ENCODE assay signal across 9 mouse cellular contexts in the genomic region with DNA sequence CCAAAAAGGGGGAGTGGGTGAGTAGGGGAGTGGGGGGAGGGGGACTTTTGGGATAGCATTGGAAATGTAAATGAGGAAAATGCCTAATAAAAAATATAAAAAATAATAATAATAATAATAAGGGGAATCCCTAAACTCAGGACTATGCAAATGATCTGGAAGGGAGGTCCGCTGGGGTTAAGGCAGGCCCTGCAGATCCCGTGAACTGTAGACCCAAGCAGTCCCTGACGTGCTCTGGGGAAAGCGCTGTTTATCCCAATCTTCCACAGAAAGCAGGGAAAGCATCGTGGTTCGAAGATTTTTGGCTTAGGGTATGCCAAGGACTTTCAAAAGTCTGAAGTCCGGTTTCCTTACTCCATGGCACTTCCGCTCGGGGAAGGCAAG. TPM values are rescaled to one million over a fixed set of nuclear protein-coding genes. Genes with fewer than 3 reads are reported as not detected.
DNase-seq lines count a peak whose midpoint lies in the region; ATAC-seq and TF ChIP-seq lines count a peak whose summit lies in the region.
"Had no signal": no experiment of that assay in that cellular context is flagged by ENCODE, and none has a peak within 500 bp of the region (broad histone marks: within the 10 kb centered on the region; RNA-seq: fewer than 3 reads in every experiment).

No protein-coding gene starts in this region.

- H3K4me2 ChIP-seq in kidney, postnatal 0 days (ENCODE audit: low read length) = peak overlapping the region; percentile 65
- H3K4me2 ChIP-seq in embryonic facial prominence, embryonic 15.5 days (replicated peaks) = peak overlapping the region; percentile 69
- H3K4me2 ChIP-seq in intestine, embryonic 14.5 days (ENCODE audit: low read length) = peak overlapping the region; percentile 78
- peak overlapping the region; percentile 76 for H3K4me2 ChIP-seq in midbrain, postnatal 0 days (ENCODE audit: low read depth, low read length, poor library complexity, severe bottlenecking)

- no peak for TF ChIP-seq CTCF in kidney, postnatal 0 days (IDR thresholded peaks at IDR 0.05; ENCODE audit: low read depth)
- no peak for TF ChIP-seq CTCF in midbrain, postnatal 0 days (IDR thresholded peaks at IDR 0.05)

- H3K36me3 ChIP-seq in kidney, postnatal 0 days (ENCODE audit: insufficient read depth, low read length) = peaks cover 12% of the 10 kb centered on the region
- H3K36me3 ChIP-seq in embryonic facial prominence, embryonic 15.5 days = peaks cover 32% of the 10 kb centered on the region
- peaks cover 19% of the 10 kb centered on the region for H3K36me3 ChIP-seq in intestine, embryonic 14.5 days (ENCODE audit: control insufficient read depth, insufficient read depth, low read length)
- H3K36me3 ChIP-seq in midbrain, postnatal 0 days (ENCODE audit: insufficient read depth, low read length) = peaks cover 11% of the 10 kb centered on the region

- peak overlapping the region; percentile 55 for H3K27ac ChIP-seq in kidney, postnatal 0 days
- H3K27ac ChIP-seq in embryonic facial prominence, embryonic 15.5 days (replicated peaks) = peak overlapping the region; percentile 86
- no peak overlapping the region; the same call in 1 of the 2 replicates for H3K27ac ChIP-seq in intestine, embryonic 14.5 days (ENCODE audit: low read depth)
- H3K27ac ChIP-seq in midbrain, postnatal 0 days (ENCODE audit: low read depth, low read length) = 0 out of 2 replicates have a peak overlapping the region, but pooled peaks have one; percentile 18

- H3K4me1 ChIP-seq in kidney, postnatal 0 days (replicated peaks; ENCODE audit: insufficient read depth, low read length) = 0 out of 2 replicates have a peak, but pooled peaks cover 3% of the 10 kb centered on the region
- H3K4me1 ChIP-seq in embryonic facial prominence, embryonic 15.5 days = peaks cover 4% of the 10 kb centered on the region
- H3K4me1 ChIP-seq in intestine, embryonic 14.5 days (replicated peaks; ENCODE audit: control insufficient read depth, insufficient read depth, low read length) = no peaks in the 10 kb centered on the region
- H3K4me1 ChIP-seq in midbrain, postnatal 0 days (ENCODE audit: insufficient read depth, low read length) = no peaks in the 10 kb centered on the region

- peaks cover 15% of the 10 kb centered on the region for H3K9me3 ChIP-seq in kidney, postnatal 0 days (replicated peaks; ENCODE audit: low read length)
- H3K9me3 ChIP-seq in embryonic facial prominence, embryonic 15.5 days (replicated peaks) = peaks cover 22% of the 10 kb centered on the region
- peaks cover 28% of the 10 kb centered on the region for H3K9me3 ChIP-seq in intestine, embryonic 14.5 days (ENCODE audit: control insufficient read depth, low read length)
- H3K9me3 ChIP-seq in midbrain, postnatal 0 days (ENCODE audit: low read length) = peaks cover 20% of the 10 kb centered on the region

- no peak for ATAC-seq in kidney, postnatal 0 days (replicated peaks; ENCODE audit: low FRiP score, low read depth)
- ATAC-seq in embryonic facial prominence, embryonic 15.5 days (ENCODE audit: insufficient number of reproducible peaks, low FRiP score, low TSS enrichment, low read depth) = peak; percentile 27; the same call in 1 of the 2 replicates
- peak; percentile 70 for ATAC-seq in intestine, embryonic 14.5 days (replicated peaks; ENCODE audit: low FRiP score, low TSS enrichment, low read depth)
- ATAC-seq in midbrain, postnatal 0 days (ENCODE audit: low FRiP score) = peak; percentile 64
- ATAC-seq in activated CD4-positive, CD25-positive, alpha-beta regulatory T cell, adult 4 months = no peak

- DNase-seq in kidney, postnatal 0 days (ENCODE audit: low spot score) = no peak
- no peak for DNase-seq in kidney, postnatal 4 days
- no peak for DNase-seq in intestine, embryonic 14.5 days (ENCODE audit: low spot score)
- DNase-seq in midbrain, postnatal 0 days (ENCODE audit: low spot score) = no peak
- DNase-seq in layer of hippocampus, postnatal 14 days (ENCODE audit: low spot score in 2 of 2) = no peak
- DNase-seq in right cerebral cortex, postnatal 10 days (ENCODE audit: low spot score in 2 of 2) = no peak

- H3K9ac ChIP-seq in kidney, postnatal 0 days (ENCODE audit: low read depth, low read length) = 0 out of 2 replicates have a peak overlapping the region, but pooled peaks have one; percentile 3
- peak overlapping the region; percentile 63; the same call in 1 of the 2 replicates for H3K9ac ChIP-seq in embryonic facial prominence, embryonic 15.5 days
- 0 out of 2 replicates have a peak overlapping the region, but pooled peaks have one; percentile 25 for H3K9ac ChIP-seq in intestine, embryonic 14.5 days (ENCODE audit: low read length)
- H3K9ac ChIP-seq in midbrain, postnatal 0 days (replicated peaks; ENCODE audit: low read length, poor library complexity, severe bottlenecking) = no peak overlapping the region

- H3K4me3 ChIP-seq in kidney, postnatal 0 days (replicated peaks; ENCODE audit: low read depth, low read length) = peak overlapping the region; percentile 55
- peak overlapping the region; percentile 60 for H3K4me3 ChIP-seq in embryonic facial prominence, embryonic 15.5 days (replicated peaks)
- H3K4me3 ChIP-seq in intestine, embryonic 14.5 days (ENCODE audit: low read depth, low read length) = peak overlapping the region; percentile 55
- peak overlapping the region; percentile 75 for H3K4me3 ChIP-seq in midbrain, postnatal 0 days (ENCODE audit: low read depth, low read length)

- WGBS in kidney, postnatal 0 days = 4% methylated on average over 9 of the region's 9 CpGs
- WGBS in embryonic facial prominence, embryonic 15.5 days = 2% methylated on average over 9 of the region's 9 CpGs
- 4% methylated on average over 9 of the region's 9 CpGs for WGBS in intestine, embryonic 14.5 days
- 2% methylated on average over 9 of the region's 9 CpGs for WGBS in midbrain, postnatal 0 days

- H3K27me3 ChIP-seq in kidney, postnatal 0 days (ENCODE audit: insufficient read depth, low read length) = no peaks in the 10 kb centered on the region
- H3K27me3 ChIP-seq in embryonic facial prominence, embryonic 15.5 days = no peaks in the 10 kb centered on the region
- no peaks in the 10 kb centered on the region for H3K27me3 ChIP-seq in intestine, embryonic 14.5 days (replicated peaks; ENCODE audit: control insufficient read depth, insufficient read depth, low read length)
- no peaks in the 10 kb centered on the region for H3K27me3 ChIP-seq in midbrain, postnatal 0 days (ENCODE audit: insufficient read depth, low read length)

RNA-seq across cellular contexts. Expression of gene Zfp112, which starts 0.3 kb away (rescaled TPM):
- 4.5 and 4.6 TPM in 2 replicates for polyA plus RNA-seq in kidney, postnatal 0 days (2015; fragmentation: Nextera tagmentation; extraction: Ambion mirVana)
- 9.8 and 9.9 TPM in 2 replicates for polyA plus RNA-seq in embryonic facial prominence, embryonic 15.5 days (2015; fragmentation: Nextera tagmentation; extraction: Ambion mirVana)
- 5.5 and 7.6 TPM in 2 replicates for polyA plus RNA-seq in intestine, embryonic 14.5 days (2014; fragmentation: Nextera tagmentation; extraction: Ambion mirVana)
- 6.9 and 10.0 TPM in 2 replicates for total RNA-seq in midbrain, postnatal 0 days (2014; rRNA removed)
- polyA plus RNA-seq in midbrain, postnatal 0 days (2015; fragmentation: Nextera tagmentation; extraction: Ambion mirVana) = 4.2 and 4.3 TPM in 2 replicates
- polyA plus RNA-seq in activated CD4-positive, CD25-positive, alpha-beta regulatory T cell, adult 4 months (2017; shearing (Covaris generic)) = 1 to 10 TPM in 1 of 2 experiments, under 1 TPM in 1; 0.96 to 1.2 TPM
- 1 to 10 TPM; 8.4 to 8.6 TPM for total RNA-seq in layer of hippocampus, postnatal 14 days (2021)

RNA-seq across cellular contexts. Expression of gene Zfp235, which starts 22.2 kb away (rescaled TPM):
- polyA plus RNA-seq in kidney, postnatal 0 days (2015; fragmentation: Nextera tagmentation; extraction: Ambion mirVana) = 12.4 and 13.3 TPM in 2 replicates
- 20.7 and 21.0 TPM in 2 replicates for polyA plus RNA-seq in embryonic facial prominence, embryonic 15.5 days (2015; fragmentation: Nextera tagmentation; extraction: Ambion mirVana)
- 16.5 and 19.4 TPM in 2 replicates for polyA plus RNA-seq in intestine, embryonic 14.5 days (2014; fragmentation: Nextera tagmentation; extraction: Ambion mirVana)
- total RNA-seq in midbrain, postnatal 0 days (2014; rRNA removed) = 28.0 and 29.9 TPM in 2 replicates
- polyA plus RNA-seq in midbrain, postnatal 0 days (2015; fragmentation: Nextera tagmentation; extraction: Ambion mirVana) = 20.4 and 22.8 TPM in 2 replicates
- 10 to 100 TPM; 10.9 to 15.5 TPM for polyA plus RNA-seq in activated CD4-positive, CD25-positive, alpha-beta regulatory T cell, adult 4 months (2017; shearing (Covaris generic))
- 10 to 100 TPM; 19.0 to 19.2 TPM for total RNA-seq in layer of hippocampus, postnatal 14 days (2021)

RNA-seq across cellular contexts. Expression of gene Zfp180, which starts 30.0 kb away (rescaled TPM):
- polyA plus RNA-seq in kidney, postnatal 0 days (2015; fragmentation: Nextera tagmentation; extraction: Ambion mirVana) = 12.1 and 13.6 TPM in 2 replicates
- polyA plus RNA-seq in embryonic facial prominence, embryonic 15.5 days (2015; fragmentation: Nextera tagmentation; extraction: Ambion mirVana) = 19.4 and 20.3 TPM in 2 replicates
- 20.5 and 26.3 TPM in 2 replicates for polyA plus RNA-seq in intestine, embryonic 14.5 days (2014; fragmentation: Nextera tagmentation; extraction: Ambion mirVana)
- 32.7 and 41.2 TPM in 2 replicates for total RNA-seq in midbrain, postnatal 0 days (2014; rRNA removed)
- polyA plus RNA-seq in midbrain, postnatal 0 days (2015; fragmentation: Nextera tagmentation; extraction: Ambion mirVana) = 24.8 and 25.1 TPM in 2 replicates
- 10 to 100 TPM; 16.1 to 20.2 TPM for polyA plus RNA-seq in activated CD4-positive, CD25-positive, alpha-beta regulatory T cell, adult 4 months (2017; shearing (Covaris generic))
- total RNA-seq in layer of hippocampus, postnatal 14 days (2021) = 10 to 100 TPM; 28.8 to 30.7 TPM

RNA-seq across cellular contexts. Expression of gene Vmn1r183, which starts 58.7 kb away (rescaled TPM):
- polyA plus RNA-seq in kidney, postnatal 0 days (2015; fragmentation: Nextera tagmentation; extraction: Ambion mirVana) = not detected in 2 replicates
- 0.01 TPM in 1 of 2 replicates, not detected in the other for polyA plus RNA-seq in embryonic facial prominence, embryonic 15.5 days (2015; fragmentation: Nextera tagmentation; extraction: Ambion mirVana)
- polyA plus RNA-seq in intestine, embryonic 14.5 days (2014; fragmentation: Nextera tagmentation; extraction: Ambion mirVana) = 0.07 TPM in 1 of 2 replicates, not detected in the other
- not detected in 2 replicates for total RNA-seq in midbrain, postnatal 0 days (2014; rRNA removed)
- not detected in 2 replicates for polyA plus RNA-seq in midbrain, postnatal 0 days (2015; fragmentation: Nextera tagmentation; extraction: Ambion mirVana)
- polyA plus RNA-seq in activated CD4-positive, CD25-positive, alpha-beta regulatory T cell, adult 4 months (2017; shearing (Covaris generic)) = under 1 TPM in 1 of 2 experiments, not detected in 1; 0.26 TPM
- total RNA-seq in layer of hippocampus, postnatal 14 days (2021) = not detected
- total RNA-seq: left cerebral cortex, postnatal 14 days had no signal

Comparison
In these comparisons a context has a peak if more than half of its experiments do, and no peak if none do; other contexts are left out.
1. ATAC-seq: peak in embryonic facial prominence, embryonic 15.5 days (single experiment), intestine, embryonic 14.5 days (single experiment) and midbrain, postnatal 0 days (single experiment); none in kidney, postnatal 0 days (single experiment) and activated CD4-positive, CD25-positive, alpha-beta regulatory T cell, adult 4 months (single experiment).
2. Peak in every context shown above with its lines, with median percentiles within 50 percentile points of each other: H3K4me2 ChIP-seq and H3K4me3 ChIP-seq.